Mouse (Mus musculus) c-Kit-positive CD71-negative TER-119-negative erythroid progenitor cells, embryonic 14.5 days (primary cell): ENCODE results near the gene Hypk.
A peak's percentile ranks its signal among the peaks of the same experiment; 100 is the strongest.

Source experiments
- DNase-seq: peaks from one replicate; pipeline ENCODE4 v3.0.0-alpha.2; 2013; ENCODE audit warnings: low read depth

The Hypk gene

DNA sequence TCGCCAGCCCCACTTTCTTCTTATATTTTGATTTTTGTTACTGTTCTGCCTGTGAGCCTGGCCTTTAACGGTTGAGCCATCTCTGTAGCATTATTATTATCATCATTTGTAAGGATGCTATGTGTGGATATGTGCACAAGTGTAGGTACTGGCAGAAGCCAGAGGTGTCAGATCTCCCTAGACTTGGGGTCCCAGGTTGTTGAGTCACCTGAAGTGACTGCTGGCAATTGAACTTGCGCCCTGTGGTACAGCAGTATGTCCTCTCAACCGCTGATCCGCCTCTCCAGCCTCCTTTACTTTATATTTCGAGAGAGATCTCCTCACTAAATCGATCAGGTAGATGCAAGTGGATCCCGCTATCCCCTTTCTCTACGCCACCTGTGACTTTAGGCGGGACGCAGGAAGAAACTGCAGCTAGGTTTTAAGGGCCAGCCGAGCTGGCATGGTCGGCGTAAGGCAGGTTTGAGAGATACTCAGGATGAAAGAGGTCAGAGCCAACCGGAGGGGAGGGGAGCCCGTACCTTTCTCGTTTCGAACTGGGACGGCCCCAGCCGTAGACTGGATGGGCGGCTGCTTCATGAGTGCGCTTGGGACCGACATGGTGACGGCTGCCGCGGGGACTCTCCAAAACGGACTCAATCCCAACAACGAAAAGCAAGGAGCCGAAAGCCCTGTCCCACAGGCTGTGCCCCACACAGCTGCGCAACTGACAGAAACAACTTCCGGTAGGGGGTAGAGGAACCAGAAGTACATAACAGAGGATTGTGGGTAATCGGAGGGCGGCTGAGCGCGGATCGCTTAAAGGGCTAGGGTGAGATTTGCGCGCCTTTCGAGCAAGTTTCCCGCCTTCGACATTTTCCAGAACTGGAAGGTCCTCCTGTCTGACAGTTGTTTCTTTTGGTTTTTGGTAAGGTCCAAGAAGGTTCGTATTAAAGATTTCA is 53.1 kb downstream of the Hypk start, which contains the start of the genes Mfap1a and Wdr76:
Gene Mfap1a, minus strand, starts transcription at position 724 of the 941 bp plus-strand sequence.
Gene Wdr76, plus strand, starts transcription at position 782 of the 941 bp plus-strand sequence.
- DNase-seq = peak; percentile 84

DNA sequence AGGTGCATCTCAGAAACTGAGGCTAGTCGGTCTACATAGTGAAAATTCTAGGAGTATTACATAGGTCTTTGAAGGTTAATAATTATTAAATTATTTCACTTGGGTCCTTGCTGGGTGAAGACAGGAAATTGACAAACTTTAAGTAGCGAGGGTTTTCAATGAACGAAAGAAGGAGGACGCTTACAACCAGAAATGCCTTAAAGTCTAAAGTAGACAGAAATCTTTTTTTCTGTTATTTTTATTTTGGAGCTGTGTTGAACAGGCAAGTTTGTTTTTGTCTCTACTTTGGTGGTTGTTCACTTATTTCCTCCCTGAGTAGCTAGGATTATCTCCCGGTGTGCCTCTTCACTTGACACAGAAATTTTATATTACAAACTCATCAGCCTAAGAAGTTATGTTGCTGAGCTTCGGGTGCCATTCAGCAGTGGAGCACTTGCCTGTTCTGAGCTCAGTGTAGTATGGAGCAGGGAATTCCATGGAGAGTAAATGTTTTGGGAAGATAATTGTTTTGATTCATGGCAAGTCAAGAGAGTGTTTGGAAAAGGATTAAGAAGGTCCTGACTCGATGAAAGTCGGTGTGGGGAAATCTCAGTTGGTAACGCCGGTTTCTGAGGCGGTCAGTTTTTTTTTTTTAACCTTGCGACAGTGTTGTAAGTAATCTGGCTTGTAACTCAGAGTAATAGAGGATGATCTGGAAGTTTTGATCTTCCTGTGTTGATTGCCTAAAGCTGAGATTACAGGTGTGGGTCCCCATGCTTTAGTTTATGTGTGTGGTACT is 54.3 kb downstream of the Hypk start:
- DNase-seq = no peak

DNA sequence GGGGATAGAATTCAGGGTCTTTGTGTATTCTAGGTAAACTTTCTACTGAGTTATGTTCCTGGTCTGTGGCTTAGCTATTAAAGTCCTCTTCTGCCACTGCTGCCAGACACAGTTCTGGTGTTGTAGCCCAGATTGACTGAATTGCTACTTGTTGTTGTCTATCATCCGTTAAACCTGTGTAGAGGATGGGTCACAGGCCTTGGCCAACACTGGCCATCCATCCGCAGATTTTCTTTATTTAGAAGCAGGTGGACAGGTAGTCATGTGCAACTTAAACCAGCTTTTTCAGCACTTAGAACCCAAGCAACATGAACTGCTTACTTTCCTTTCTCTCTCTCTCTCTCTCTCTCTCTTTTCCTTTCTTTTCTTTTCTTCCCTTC is 54.9 kb downstream of the Hypk start:
- DNase-seq = no peak
